Mouse (Mus musculus) limb, embryonic 13.5 days (tissue): ENCODE data around the gene Tmem63c. TPM values are rescaled to one million over a fixed set of nuclear protein-coding genes. Genes with fewer than 3 reads are reported as not detected.

ENCODE experiments used
- ATAC-seq: fragments of 200-750 bp; cut with Nextera tagmentation; 2 replicates; pipeline ENCODE4 v1.8.0; 2017; ENCODE audit warnings: low read depth, moderate number of reproducible peaks, moderate TSS enrichment; ENCODE audit not compliant: low FRiP score
- H3K27ac ChIP-seq: fragments of 300-500 bp; sonication (generic); 2 replicates; pipeline ENCODE4 v1.5.1; 2015; ENCODE audit warnings: inconsistent platforms, mild to moderate bottlenecking, moderate library complexity
- H3K27me3 ChIP-seq: fragments of 300-500 bp; sonication (generic); 2 replicates; pipeline ENCODE4 v1.6.1; 2015; ENCODE audit warnings: mild to moderate bottlenecking, inconsistent platforms
- H3K36me3 ChIP-seq: fragments of 300-500 bp; sonication (generic); 2 replicates; pipeline ENCODE4 v1.6.1; 2015; ENCODE audit warnings: inconsistent platforms, mild to moderate bottlenecking, moderate library complexity
- H3K4me1 ChIP-seq: fragments of 300-500 bp; sonication (generic); 2 replicates; pipeline ENCODE4 v1.6.1; 2015; ENCODE audit warnings: inconsistent platforms
- H3K4me2 ChIP-seq: fragments of 300-500 bp; sonication (generic); replicated peaks from 2 replicates; pipeline ENCODE4 v1.6.1; 2015; ENCODE audit warnings: inconsistent platforms, mild to moderate bottlenecking, moderate library complexity
- H3K4me3 ChIP-seq: fragments of 300-500 bp; sonication (generic); 2 replicates; pipeline ENCODE4 v1.5.1; 2015; ENCODE audit warnings: moderate library complexity, mild to moderate bottlenecking, inconsistent platforms
- H3K9ac ChIP-seq: fragments of 300-500 bp; sonication (generic); 2 replicates; pipeline ENCODE4 v1.6.1; 2015; ENCODE audit warnings: mild to moderate bottlenecking, inconsistent platforms
- H3K9me3 ChIP-seq: fragments of 300-500 bp; sonication (generic); 2 replicates; pipeline ENCODE4 v1.6.1; 2016; ENCODE audit warnings: inconsistent platforms
- WGBS: fragments of 180-500 bp; shearing (Covaris S2); methylation state at CpG from one replicate; pipeline ENCODE4 v1.1.7; 2015; 5-methylcytosine and 5-hydroxymethylcytosine counted together
- polyA plus RNA-seq: library from polyadenylated mRNA; unstranded; fragments of >200 nt; fragmentation: Nextera tagmentation; extraction: Ambion mirVana; gene quantifications from 2 replicates; pipeline ENCODE4 v1.2.1, GENCODE M21; 2015

Tmem63c gene
- polyA plus RNA-seq, 1 experiment from 2014 or later: 0.08 TPM

DNA sequence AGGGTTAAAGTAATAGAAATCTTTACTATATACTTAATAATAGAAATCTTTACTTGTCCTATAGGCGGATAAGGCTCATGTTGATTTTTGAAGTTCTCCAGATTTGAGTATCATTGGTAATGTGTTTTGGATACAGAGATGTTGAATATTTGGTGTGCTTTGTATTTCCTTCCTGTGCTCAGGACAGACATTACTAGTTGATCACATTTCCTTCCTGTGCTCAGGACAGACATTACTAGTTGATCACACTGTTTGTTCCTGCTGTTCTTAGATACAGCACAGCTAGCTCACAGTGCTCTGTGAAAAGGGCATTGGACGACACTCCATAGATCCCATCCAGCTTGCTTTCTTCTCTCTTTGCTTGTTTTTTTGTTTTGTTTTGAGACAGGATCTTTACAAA, 55.5 kb downstream of the Tmem63c start:
- H3K9ac ChIP-seq: no peak overlapping the region
- H3K4me3 ChIP-seq: no peak overlapping the region
- H3K4me1 ChIP-seq: no peaks in the 10 kb centered on the region
- H3K36me3 ChIP-seq: no peaks in the 10 kb centered on the region
- H3K27ac ChIP-seq: no peak overlapping the region
- H3K27me3 ChIP-seq: no peaks in the 10 kb centered on the region
- WGBS: 80% methylated on average over 2 of the region's 2 CpGs
- ATAC-seq: no peak
- H3K4me2 ChIP-seq: no peak overlapping the region
- no peaks in the 10 kb centered on the region for H3K9me3 ChIP-seq

DNA sequence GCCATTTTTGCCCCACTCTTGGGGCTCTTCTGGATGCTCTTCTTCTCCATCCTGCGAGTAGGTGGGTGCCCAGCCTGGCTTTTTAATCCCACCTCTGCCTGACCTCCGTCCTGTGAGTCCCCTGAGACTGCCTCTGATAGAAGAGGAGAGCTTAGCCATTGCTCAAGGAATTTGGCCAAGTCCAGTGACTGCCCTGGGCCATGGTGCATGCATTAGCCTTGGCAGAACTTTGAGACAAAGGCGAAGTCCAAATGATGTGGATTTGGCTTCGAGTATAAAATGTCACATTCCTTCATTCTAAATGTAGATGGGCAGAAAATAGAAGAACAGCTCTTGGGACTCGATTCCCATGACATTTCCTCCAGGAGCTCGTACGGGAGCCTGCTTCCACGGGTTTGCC, 61.7 kb downstream of the Tmem63c start:
- no peak overlapping the region for H3K27ac ChIP-seq
- peaks cover 4% of the 10 kb centered on the region; the same call in 1 of the 2 replicates for H3K27me3 ChIP-seq
- no peak for ATAC-seq
- WGBS: 80% methylated on average over 8 of the region's 8 CpGs
- H3K36me3 ChIP-seq: no peaks in the 10 kb centered on the region
- H3K4me3 ChIP-seq: no peak overlapping the region
- no peak overlapping the region for H3K9ac ChIP-seq
- no peaks in the 10 kb centered on the region for H3K4me1 ChIP-seq
- no peaks in the 10 kb centered on the region for H3K9me3 ChIP-seq
- H3K4me2 ChIP-seq: no peak overlapping the region

DNA sequence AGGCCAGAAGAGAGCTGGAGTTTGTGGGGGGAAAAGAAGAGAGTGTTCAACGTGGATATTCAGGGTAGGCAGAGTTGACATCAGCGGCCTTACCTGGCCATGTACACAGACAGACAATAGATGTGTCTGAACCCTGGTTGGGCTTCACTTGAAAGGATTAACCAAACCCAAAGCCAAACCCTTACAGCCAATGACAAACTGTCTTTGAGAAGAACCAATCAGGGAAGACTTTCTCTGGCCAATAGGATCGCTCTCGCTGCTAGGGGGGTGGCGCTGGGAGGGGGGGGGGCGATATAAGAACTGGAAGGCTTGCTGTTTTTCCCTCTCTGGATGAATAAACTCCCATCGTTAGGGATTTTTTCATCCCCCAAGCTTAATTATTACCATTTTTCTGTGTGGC, 66.1 kb downstream of the Tmem63c start:
- H3K27me3 ChIP-seq: peaks cover 4% of the 10 kb centered on the region; the same call in 1 of the 2 replicates
- WGBS: 63% methylated on average over 7 of the region's 7 CpGs
- no peak overlapping the region for H3K4me3 ChIP-seq
- no peak for ATAC-seq
- no peak overlapping the region for H3K4me2 ChIP-seq
- no peaks in the 10 kb centered on the region for H3K36me3 ChIP-seq
- no peak overlapping the region for H3K9ac ChIP-seq
- no peaks in the 10 kb centered on the region for H3K9me3 ChIP-seq
- no peak overlapping the region for H3K27ac ChIP-seq
- H3K4me1 ChIP-seq: no peaks in the 10 kb centered on the region

DNA sequence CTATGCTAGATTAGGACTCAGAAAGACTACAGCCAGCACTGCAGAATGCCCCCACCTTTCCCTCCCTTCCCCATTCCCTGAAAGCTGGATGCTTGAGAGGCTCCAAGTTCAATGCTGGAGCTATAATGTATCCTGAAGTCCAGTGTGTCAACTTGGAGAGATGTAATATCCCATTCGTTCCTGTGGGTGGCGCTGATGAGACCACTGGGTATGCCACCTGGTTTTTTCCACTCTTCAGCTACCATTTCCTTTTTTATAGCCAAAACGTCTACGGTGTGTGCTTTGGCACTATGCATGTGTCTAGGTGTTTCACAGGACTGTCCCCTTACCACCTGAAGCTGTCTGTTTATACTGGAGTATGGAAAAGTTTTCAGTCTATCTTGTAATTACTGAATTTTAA, 67.2 kb downstream of the Tmem63c start:
- Histone ChIP-seq H3K9ac (no peak overlapping the region), H3K27me3 (peaks cover 4% of the 10 kb centered on the region; the same call in 1 of the 2 replicates), H3K36me3 (no peaks in the 10 kb centered on the region), H3K4me1 (no peaks in the 10 kb centered on the region), H3K4me3 (no peak overlapping the region), H3K4me2 (no peak overlapping the region), H3K9me3 (no peaks in the 10 kb centered on the region), H3K27ac (no peak overlapping the region)
- WGBS: 29% methylated on average over 4 of the region's 4 CpGs
- no peak for ATAC-seq

DNA sequence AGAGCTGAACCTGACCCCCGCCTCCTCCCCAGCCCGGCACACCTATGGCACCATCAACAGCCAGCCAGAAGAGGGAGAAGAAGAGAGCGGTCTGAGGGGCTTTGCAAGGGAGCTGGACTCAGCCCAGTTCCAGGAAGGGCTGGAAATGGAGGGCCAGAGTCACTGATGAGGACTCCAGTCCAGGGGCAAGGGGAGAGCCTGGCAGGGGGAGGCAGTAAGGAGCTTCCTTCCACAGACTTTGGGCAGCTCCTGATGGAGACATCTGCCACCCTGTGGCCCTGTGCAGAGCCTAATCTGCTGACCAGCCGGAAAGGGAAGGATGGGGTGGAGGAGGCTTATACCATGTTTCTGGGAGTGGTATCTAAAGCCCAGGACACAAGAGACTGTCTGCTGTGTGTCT, 68.1 kb downstream of the Tmem63c start:
- Histone ChIP-seq H3K4me1 (no peaks in the 10 kb centered on the region), H3K36me3 (no peaks in the 10 kb centered on the region), H3K27me3 (peaks cover 4% of the 10 kb centered on the region; the same call in 1 of the 2 replicates), H3K9me3 (no peaks in the 10 kb centered on the region), H3K4me3 (no peak overlapping the region), H3K27ac (no peak overlapping the region), H3K9ac (no peak overlapping the region), H3K4me2 (no peak overlapping the region)
- ATAC-seq: no peak
- 69% methylated on average over 4 of the region's 4 CpGs for WGBS

DNA sequence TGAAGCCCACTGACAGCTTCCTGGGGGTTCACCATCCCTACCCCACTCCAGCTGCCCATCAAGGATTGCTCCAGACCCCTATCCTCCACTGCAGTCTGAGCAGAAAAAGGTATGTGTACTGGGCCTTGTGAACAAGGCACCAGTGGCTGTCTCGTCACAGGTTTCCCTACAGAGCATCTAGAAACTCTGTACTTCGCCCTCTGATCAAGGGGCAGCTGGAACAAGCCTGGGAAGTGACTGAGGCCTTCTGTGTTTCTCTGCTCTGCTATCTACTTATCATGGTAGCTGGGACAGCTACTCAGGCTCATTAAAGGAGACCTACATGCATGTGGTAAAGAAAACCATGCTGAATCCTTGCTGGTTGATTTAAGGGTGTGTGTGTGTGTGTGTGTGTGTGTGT, 68.6 kb downstream of the Tmem63c start:
- H3K4me3 ChIP-seq: no peak overlapping the region
- H3K27ac ChIP-seq: no peak overlapping the region
- no peaks in the 10 kb centered on the region for H3K36me3 ChIP-seq
- H3K9me3 ChIP-seq: no peaks in the 10 kb centered on the region
- H3K27me3 ChIP-seq: peaks cover 4% of the 10 kb centered on the region; the same call in 1 of the 2 replicates
- no peaks in the 10 kb centered on the region for H3K4me1 ChIP-seq
- no peak overlapping the region for H3K9ac ChIP-seq
- H3K4me2 ChIP-seq: no peak overlapping the region
- 68% methylated on average over 2 of the region's 2 CpGs for WGBS
- no peak for ATAC-seq

DNA sequence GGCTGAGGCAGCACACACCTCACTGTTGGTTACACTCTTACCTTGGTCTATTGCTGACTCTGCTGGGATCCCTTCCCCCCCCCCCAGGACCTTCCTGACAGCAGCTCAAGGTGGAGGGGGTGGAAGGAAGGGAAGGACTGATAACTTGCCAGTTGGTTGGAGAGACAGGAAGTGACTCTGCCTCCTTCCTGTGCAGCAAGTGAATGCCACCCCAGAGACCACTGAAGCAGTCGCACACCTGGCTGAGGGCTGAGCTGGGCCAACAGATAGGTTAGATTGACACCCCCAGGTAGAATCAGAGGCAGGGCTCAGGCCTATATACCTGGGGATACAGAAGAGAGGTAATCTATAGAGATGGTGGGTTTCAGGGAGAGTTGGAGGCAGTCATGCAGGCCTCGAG, 70.8 kb downstream of the Tmem63c start:
- ATAC-seq: no peak
- H3K36me3 ChIP-seq: no peaks in the 10 kb centered on the region
- no peaks in the 10 kb centered on the region for H3K4me1 ChIP-seq
- H3K4me2 ChIP-seq: no peak overlapping the region
- H3K27me3 ChIP-seq: peaks cover under 1% of the 10 kb centered on the region; the same call in 1 of the 2 replicates
- 72% methylated on average over 2 of the region's 2 CpGs for WGBS
- no peak overlapping the region for H3K4me3 ChIP-seq
- H3K9me3 ChIP-seq: no peaks in the 10 kb centered on the region
- no peak overlapping the region for H3K27ac ChIP-seq
- H3K9ac ChIP-seq: no peak overlapping the region

DNA sequence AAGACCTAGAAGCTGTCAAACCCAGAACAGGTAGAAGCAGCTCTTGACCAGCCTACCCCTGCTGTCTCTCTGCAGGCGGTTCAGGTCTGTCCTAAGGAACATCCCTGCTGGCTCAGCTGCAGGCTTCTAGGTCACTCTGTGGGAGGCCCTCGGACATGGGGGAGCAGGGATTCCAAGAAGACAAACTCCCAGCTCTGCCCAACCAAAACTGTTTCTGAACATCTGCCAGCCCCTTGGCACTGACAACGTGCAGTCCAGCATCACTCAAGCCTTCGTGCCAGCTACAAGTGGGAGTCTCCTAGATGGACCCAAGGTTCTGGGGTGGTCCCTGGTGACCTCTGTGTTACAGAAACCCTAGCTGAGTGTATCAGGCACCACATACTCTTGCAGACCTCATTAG, 72.1 kb downstream of the Tmem63c start:
- H3K27ac ChIP-seq: no peak overlapping the region
- no peak for ATAC-seq
- peaks cover 2% of the 10 kb centered on the region for H3K27me3 ChIP-seq
- no peak overlapping the region for H3K4me3 ChIP-seq
- H3K9ac ChIP-seq: no peak overlapping the region
- H3K4me2 ChIP-seq: no peak overlapping the region
- H3K9me3 ChIP-seq: no peaks in the 10 kb centered on the region
- WGBS: 73% methylated on average over 4 of the region's 4 CpGs
- no peaks in the 10 kb centered on the region for H3K36me3 ChIP-seq
- no peaks in the 10 kb centered on the region for H3K4me1 ChIP-seq

DNA sequence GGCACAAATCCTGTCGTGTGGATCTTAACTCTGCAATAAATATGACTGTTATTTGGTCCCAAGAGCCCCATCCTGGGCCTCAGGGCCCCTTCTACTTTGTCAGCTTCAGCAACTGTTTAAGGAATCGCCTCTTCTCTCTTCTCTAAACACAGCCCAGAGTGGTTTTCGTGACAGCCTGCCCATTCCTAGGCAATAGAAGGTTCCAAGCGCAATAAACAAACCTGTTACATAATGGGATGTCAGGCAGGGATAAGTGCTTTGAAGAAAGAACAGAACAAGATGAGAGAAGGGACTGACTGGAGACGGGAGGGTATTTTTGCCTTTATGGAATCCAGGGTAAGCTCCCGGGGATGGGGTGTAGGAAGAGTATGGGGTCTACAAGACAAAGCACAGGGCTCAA, 72.5 kb downstream of the Tmem63c start:
- H3K4me3 ChIP-seq: no peak overlapping the region
- no peaks in the 10 kb centered on the region for H3K9me3 ChIP-seq
- peaks cover 5% of the 10 kb centered on the region for H3K27me3 ChIP-seq
- no peaks in the 10 kb centered on the region for H3K4me1 ChIP-seq
- no peak for ATAC-seq
- H3K9ac ChIP-seq: no peak overlapping the region
- H3K27ac ChIP-seq: no peak overlapping the region
- H3K4me2 ChIP-seq: no peak overlapping the region
- no peaks in the 10 kb centered on the region for H3K36me3 ChIP-seq
- 45% methylated on average over 6 of the region's 6 CpGs for WGBS

DNA sequence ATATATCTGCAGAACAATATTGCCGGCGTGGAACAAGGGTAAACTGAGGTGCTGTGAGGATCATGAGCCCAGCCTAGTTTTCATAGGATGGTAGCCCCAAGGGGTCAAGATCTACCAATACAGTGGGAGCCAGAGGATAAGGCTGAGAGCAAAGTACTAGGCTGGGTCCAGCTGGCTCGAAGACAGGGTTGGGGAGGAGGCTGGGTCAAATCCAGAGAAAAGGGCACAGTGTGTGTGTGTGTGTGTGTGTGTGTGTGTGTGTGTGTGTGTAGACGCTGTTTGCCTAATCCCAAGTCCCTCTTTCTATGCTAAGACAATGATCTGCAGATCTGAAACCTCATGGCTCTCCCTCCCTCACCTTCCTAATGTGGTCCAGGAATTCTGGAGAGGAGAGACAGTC, 79.2 kb downstream of the Tmem63c start:
- Histone ChIP-seq H3K27me3 (peaks cover 55% of the 10 kb centered on the region), H3K27ac (no peak overlapping the region), H3K36me3 (no peaks in the 10 kb centered on the region), H3K9ac (no peak overlapping the region), H3K4me1 (peaks cover 8% of the 10 kb centered on the region), H3K4me3 (no peak overlapping the region), H3K9me3 (no peaks in the 10 kb centered on the region), H3K4me2 (no peak overlapping the region)
- 82% methylated on average over 4 of the region's 4 CpGs for WGBS
- ATAC-seq: no peak

DNA sequence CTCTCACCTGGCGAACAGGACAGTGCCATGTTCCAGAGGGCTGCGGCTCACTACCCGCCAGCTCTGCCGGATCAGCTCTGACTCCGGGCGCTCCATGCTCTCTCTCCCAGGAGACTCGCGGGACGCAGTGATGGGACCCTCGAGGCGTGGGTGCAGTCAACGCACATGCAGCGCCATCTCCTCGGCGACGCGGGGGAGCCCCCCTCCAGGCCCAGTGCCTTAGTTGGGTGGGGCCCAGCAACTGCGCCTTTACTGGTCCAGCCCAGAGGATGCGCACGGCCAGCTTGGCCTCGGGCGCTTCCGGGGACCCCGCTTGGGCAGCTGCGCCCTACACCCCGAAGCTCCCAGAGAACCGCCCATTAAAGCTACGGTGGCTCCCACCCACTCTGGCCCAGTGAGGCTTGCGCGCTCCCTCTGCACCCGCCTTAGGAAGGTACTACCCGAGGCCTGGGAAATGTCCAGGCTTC, 81.1 kb downstream of the Tmem63c start, which contains the start of gene Ngb:
Gene Ngb (minus strand): TSS at position 375 of the 467 bp plus-strand sequence.
- Histone ChIP-seq H3K4me1 (peaks cover 9% of the 10 kb centered on the region), H3K9me3 (no peaks in the 10 kb centered on the region)
- 3% methylated on average over 32 of the region's 32 CpGs for WGBS

DNA sequence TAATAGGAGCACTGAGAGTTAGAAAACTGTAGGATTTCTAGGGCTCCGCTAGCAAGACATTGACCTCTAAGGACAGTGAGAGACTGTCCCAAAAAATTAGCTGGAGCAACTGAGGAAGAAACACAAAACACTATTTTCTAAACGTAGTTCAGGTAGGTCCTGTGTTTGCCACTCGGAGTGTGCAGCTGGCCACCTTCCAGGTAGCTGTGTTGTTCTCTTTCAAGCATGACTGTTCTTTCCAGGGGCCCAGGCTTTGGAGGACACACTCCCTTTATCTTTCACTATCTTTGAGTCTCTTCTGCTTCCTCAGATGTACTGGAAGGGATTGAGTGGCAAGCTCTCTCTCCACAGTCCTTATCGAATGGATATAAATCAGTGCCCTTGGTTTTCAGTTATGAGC, 82.3 kb downstream of the Tmem63c start:
- Histone ChIP-seq H3K36me3 (peaks cover 5% of the 10 kb centered on the region; the same call in 1 of the 2 replicates), H3K27me3 (peaks cover 51% of the 10 kb centered on the region), H3K9ac (no peak overlapping the region), H3K4me3 (no peak overlapping the region), H3K9me3 (no peaks in the 10 kb centered on the region), H3K27ac (no peak overlapping the region), H3K4me2 (no peak overlapping the region), H3K4me1 (peaks cover 15% of the 10 kb centered on the region)
- 89% methylated on average over 4 of the region's 4 CpGs for WGBS
- ATAC-seq: no peak

More for the DNA sequence above, 81.1 kb downstream of the Tmem63c start, which contains the start of gene Ngb:
- H3K4me2 ChIP-seq: peak within 1 kb of the TSS; percentile 60
- no peak for ATAC-seq
- peak within 1 kb of the TSS; percentile 35 for H3K4me3 ChIP-seq
- H3K27me3 ChIP-seq: peaks cover 55% of the 10 kb centered on the region
- peak within 1 kb of the TSS; percentile 51; the same call in 1 of the 2 replicates for H3K9ac ChIP-seq
- no peak within 1 kb of the TSS for H3K27ac ChIP-seq
- no peaks in the 10 kb centered on the region for H3K36me3 ChIP-seq

DNA sequence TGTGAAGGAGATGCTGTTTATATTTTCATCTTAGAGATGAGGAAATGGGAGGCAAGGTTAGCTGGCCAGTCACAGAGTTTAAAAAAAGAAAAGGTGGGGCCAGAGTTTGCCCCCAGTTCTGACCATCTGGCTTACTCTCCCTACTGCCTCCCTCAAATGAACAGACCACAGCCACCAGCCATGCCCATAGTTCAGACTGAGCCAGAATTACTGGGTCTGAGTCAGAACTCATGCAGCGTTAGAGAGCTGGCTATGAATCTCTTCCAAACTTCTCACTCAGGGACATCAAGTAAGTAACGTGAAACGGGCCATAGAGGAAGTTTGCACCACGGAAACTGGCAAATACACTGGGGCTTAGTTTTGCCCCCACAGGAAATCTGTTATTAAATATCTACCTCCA, 83.7 kb downstream of the Tmem63c start:
- no peak overlapping the region for H3K4me2 ChIP-seq
- WGBS: 73% methylated on average over 4 of the region's 4 CpGs
- peaks cover 18% of the 10 kb centered on the region for H3K36me3 ChIP-seq
- H3K4me3 ChIP-seq: no peak overlapping the region
- peaks cover 45% of the 10 kb centered on the region for H3K27me3 ChIP-seq
- H3K4me1 ChIP-seq: peaks cover 15% of the 10 kb centered on the region
- H3K9me3 ChIP-seq: no peaks in the 10 kb centered on the region
- no peak overlapping the region for H3K27ac ChIP-seq
- no peak overlapping the region for H3K9ac ChIP-seq
- no peak for ATAC-seq
